Mouse (Mus musculus) ES-E14 (cell line): ENCODE data around the gene Serinc2. TPM values are rescaled to one million over a fixed set of nuclear protein-coding genes. Genes with fewer than 3 reads are reported as not detected.

Source experiments
- DNase-seq: peaks from one replicate; pipeline ENCODE4 v3.0.0-alpha.2; 2013; ENCODE audit warnings: low read depth, low spot score
- H3K27ac ChIP-seq: 2 replicates; pipeline ENCODE4 v1.5.1; 2012; ENCODE audit warnings: low read depth, mild to moderate bottlenecking, low read length, moderate library complexity, mixed read lengths; ENCODE audit not compliant: poor library complexity, insufficient read depth, severe bottlenecking
- H3K36me3 ChIP-seq: 2 replicates; pipeline ENCODE4 v1.6.1; 2012; ENCODE audit warnings: mild to moderate bottlenecking, low read length, moderate library complexity, mixed read lengths; ENCODE audit not compliant: control insufficient read depth, poor library complexity, insufficient read depth, severe bottlenecking
- H3K4me1 ChIP-seq, 2 experiments: fragments of 150-350 bp in 1 of 2; sonication (generic) in 1 of 2; 2 replicates each; pipeline ENCODE4 v1.6.1; 2012; ENCODE audit warnings: low read length in 2 of 2, mild to moderate bottlenecking in 1 of 2, mixed read lengths in 1 of 2; ENCODE audit not compliant: control insufficient read depth in 2 of 2, insufficient read depth in 2 of 2, poor library complexity in 1 of 2
- H3K4me3 ChIP-seq, 2 experiments: fragments of 150-350 bp in 1 of 2; sonication (generic) in 1 of 2; 2 replicates each; pipeline ENCODE4 v1.5.1; 2012; ENCODE audit warnings: low read length in 2 of 2, low read depth in 1 of 2, mild to moderate bottlenecking in 1 of 2, mixed read lengths in 1 of 2; ENCODE audit not compliant: insufficient read depth in 1 of 2, poor library complexity in 1 of 2, severe bottlenecking in 1 of 2
- H3K9ac ChIP-seq: 2 replicates; pipeline ENCODE4 v1.6.1; 2012; ENCODE audit warnings: low read depth, mild to moderate bottlenecking, low read length, mixed read lengths; ENCODE audit not compliant: poor library complexity, insufficient read depth, severe bottlenecking
- H3K9me3 ChIP-seq: fragments of 150-350 bp; sonication (generic); 2 replicates; pipeline ENCODE4 v1.6.1; 2012; ENCODE audit warnings: low read depth, mild to moderate bottlenecking, low read length; ENCODE audit not compliant: control insufficient read depth, insufficient read depth
- CHD2 ChIP-seq: IDR thresholded peaks from 2 replicates; pipeline ENCODE4 v1.6.1; 2014; ENCODE audit warnings: mild to moderate bottlenecking, low read depth, low read length, inconsistent platforms
- HCFC1 ChIP-seq: IDR thresholded peaks from 2 replicates; pipeline ENCODE4 v1.6.1; 2012; ENCODE audit warnings: low read length, inconsistent platforms, borderline replicate concordance; ENCODE audit not compliant: insufficient read depth
- MAFK ChIP-seq: IDR thresholded peaks from 2 replicates; pipeline ENCODE4 v1.6.1; 2014; ENCODE audit warnings: mild to moderate bottlenecking, low read depth, low read length, inconsistent platforms; ENCODE audit not compliant: insufficient read depth
- ZC3H11A ChIP-seq: IDR thresholded peaks from 2 replicates; pipeline ENCODE4 v1.6.1; 2012; ENCODE audit warnings: low read depth, mild to moderate bottlenecking, inconsistent platforms, low read length, borderline replicate concordance
- ZNF384 ChIP-seq: IDR thresholded peaks from 2 replicates; pipeline ENCODE4 v1.6.1; 2012; ENCODE audit warnings: low read depth, low read length, inconsistent platforms
- in situ Hi-C, 2 experiments: fragments of 600-800 bp; cut with MboI; formaldehyde crosslinking; loops; one replicate each; pipeline ENCODE4 v1.15.1; 2025; ENCODE audit warnings: low sequenced_read_pairs in 2 of 2, inconsistent platforms in 1 of 2; ENCODE audit not compliant: unreplicated experiment in 2 of 2
- total RNA-seq: library from RNA; depleted of rRNA; stranded (reverse); fragments of 300-350 nt; gene quantifications from 2 replicates; pipeline ENCODE4 v1.2.3, GENCODE M21; 2012

Gene Serinc2
- total RNA-seq, 1 experiment, result 4.6 TPM

- no peaks in the 10 kb centered on the region for H3K36me3 ChIP-seq
- H3K4me3 ChIP-seq, result no peak overlapping the region
- no peak for TF ChIP-seq ZC3H11A
- no peak for TF ChIP-seq HCFC1
- TF ChIP-seq MAFK, result no peak
- TF ChIP-seq CHD2, result no peak
- TF ChIP-seq ZNF384, result no peak
- no peak for DNase-seq
- in situ Hi-C loops, result no loop called here
- no peaks in the 10 kb centered on the region for H3K4me1 ChIP-seq
- H3K9ac ChIP-seq, result no peak overlapping the region
- no peaks in the 10 kb centered on the region for H3K9me3 ChIP-seq
- H3K27ac ChIP-seq, result no peak overlapping the region
Measured at GRCm38 (mm10) chr4:130289824-130290223, 10.8 kb upstream of the Serinc2 start.

- in situ Hi-C loops, result no loop called here
- Histone ChIP-seq H3K27ac (no peak overlapping the region), H3K4me3 (no peak overlapping the region), H3K9me3 (no peaks in the 10 kb centered on the region), H3K4me1 (no peaks in the 10 kb centered on the region), H3K9ac (no peak overlapping the region), H3K36me3 (no peaks in the 10 kb centered on the region)
- TF ChIP-seq HCFC1 (no peak), ZNF384 (no peak), CHD2 (no peak), ZC3H11A (no peak), MAFK (no peak)
- no peak for DNase-seq
Measured at GRCm38 (mm10) chr4:130286531-130286930, 7.5 kb upstream of the Serinc2 start.

- Histone ChIP-seq H3K9ac (no peak overlapping the region), H3K9me3 (no peaks in the 10 kb centered on the region), H3K27ac (no peak overlapping the region), H3K4me1 (no peaks in the 10 kb centered on the region), H3K4me3 (no peak overlapping the region), H3K36me3 (no peaks in the 10 kb centered on the region)
- DNase-seq, result no peak
- in situ Hi-C loops, result no loop called here
- TF ChIP-seq ZNF384 (no peak), MAFK (no peak), HCFC1 (no peak), ZC3H11A (no peak), CHD2 (no peak)
Measured at GRCm38 (mm10) chr4:130283826-130284225, 4.8 kb upstream of the Serinc2 start.

GRCm38 (mm10) chr4:130282856-130283255 lies 3.9 kb upstream of the Serinc2 start:
- Histone ChIP-seq H3K36me3 (no peaks in the 10 kb centered on the region), H3K27ac (no peak overlapping the region), H3K9ac (no peak overlapping the region), H3K4me1 (no peaks in the 10 kb centered on the region), H3K4me3 (no peak overlapping the region), H3K9me3 (no peaks in the 10 kb centered on the region)
- in situ Hi-C loops, result no loop called here
- DNase-seq, result no peak
- TF ChIP-seq ZNF384 (no peak), ZC3H11A (no peak), MAFK (no peak), HCFC1 (no peak), CHD2 (no peak)
